Mouse (Mus musculus) C2C12 (cell line): Measurements from ENCODE around the gene Atp2b2.

Source experiments
- CTCF ChIP-seq: IDR thresholded peaks from one replicate; pipeline ENCODE4 v1.5.1; 2011; ENCODE audit not compliant: control insufficient read depth, insufficient read depth, insufficient read length
- MAX ChIP-seq: IDR thresholded peaks from one replicate; pipeline ENCODE4 v1.6.1; 2011; ENCODE audit warnings: mild to moderate bottlenecking, control low read depth
- USF1 ChIP-seq: IDR thresholded peaks from one replicate; pipeline ENCODE4 v1.6.1; 2011; ENCODE audit warnings: low read depth, mild to moderate bottlenecking, control low read depth, moderate library complexity

DNA sequence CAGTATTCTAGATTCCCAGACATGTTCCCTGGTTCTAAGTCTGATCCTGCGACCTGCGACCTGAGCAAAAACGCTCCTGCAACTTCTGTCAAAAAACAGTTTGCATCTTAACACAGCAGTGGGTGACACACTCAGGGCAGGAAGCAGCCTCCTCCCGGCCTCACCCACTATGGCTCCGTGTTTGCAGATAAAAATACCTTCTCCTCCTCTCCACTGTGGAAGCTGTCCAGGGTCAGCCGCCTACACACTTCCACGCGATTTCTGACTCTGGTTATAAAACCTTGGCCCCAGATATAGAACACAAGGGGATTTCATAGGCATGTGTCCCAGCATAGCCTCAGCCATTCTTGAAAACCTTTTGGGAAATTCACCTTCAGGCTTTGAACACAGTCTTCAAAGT is 9.6 kb downstream of the Atp2b2 start:
- no peak for TF ChIP-seq CTCF
- TF ChIP-seq USF1: no peak
- no peak for TF ChIP-seq MAX
